In the genomic region with DNA sequence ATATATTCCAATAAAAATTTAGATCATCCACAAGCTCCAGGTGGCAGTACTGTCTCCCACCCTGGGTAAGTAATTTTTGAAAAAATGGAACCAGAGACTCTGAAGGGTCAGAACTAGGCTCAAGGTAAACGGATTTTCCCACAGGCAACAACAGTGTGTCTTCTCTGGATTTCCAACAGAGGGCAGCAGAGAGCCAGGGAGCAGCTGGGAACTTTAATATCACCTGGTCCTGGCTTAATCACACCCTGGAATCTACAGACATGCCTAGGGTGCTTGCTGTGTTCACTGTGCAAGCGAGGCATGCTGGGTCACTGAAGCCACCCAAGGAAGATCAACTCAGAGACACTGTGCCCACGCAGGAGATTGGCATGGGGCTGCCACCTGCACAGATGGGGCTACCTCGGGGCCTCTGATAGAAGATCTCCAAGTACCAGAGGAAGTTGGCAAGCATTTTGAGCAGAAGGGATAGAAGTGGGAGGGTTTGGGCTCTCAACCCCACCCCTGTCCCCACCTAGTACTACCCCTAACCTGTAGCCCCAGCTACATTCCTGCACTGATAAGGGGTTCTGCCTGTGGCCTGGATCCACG, we compare ENCODE assay signal across 9 mouse cellular contexts. TPM values are rescaled to one million over a fixed set of nuclear protein-coding genes. Genes with fewer than 3 reads are reported as not detected.
DNase-seq lines count a peak whose midpoint lies in the region; ATAC-seq and TF ChIP-seq lines count a peak whose summit lies in the region.
"Had no signal": no experiment of that assay in that cellular context is flagged by ENCODE, and none has a peak within 500 bp of the region (broad histone marks: within the 10 kb centered on the region; RNA-seq: fewer than 3 reads in every experiment).

No protein-coding gene starts in this region.

- peaks cover 2% of the 10 kb centered on the region for H3K27me3 ChIP-seq in CH12.LX (replicated peaks)
- H3K27me3 ChIP-seq in embryonic facial prominence, embryonic 11.5 days (ENCODE audit: control insufficient read depth, insufficient read depth, low read length): no peaks in the 10 kb centered on the region
- H3K27me3 ChIP-seq: heart, embryonic 13.5 days had no signal

- in situ Hi-C loops in CH12.LX (cut with MboI; ENCODE audit: low pct_ligation_motif_present, low pct_unique_long_range_greater_than_20kb, low sequenced_read_pairs): loop anchor here (10.0 kb wide), 2 partner anchors 71 to 371 kb away; a partner anchor contains a TSS

- peak; percentile 39 to 51 for DNase-seq in kidney, adult 8-10 months
- no peak for DNase-seq in kidney, adult 11 months
- DNase-seq in CH12.LX (ENCODE audit: extremely low read depth): peak; percentile 68
- DNase-seq in adrenal gland, adult 2 months: peak; percentile 66
- DNase-seq in embryonic facial prominence, embryonic 11.5 days (ENCODE audit: low spot score): peak; percentile 72
- peak; percentile 52 to 61 for DNase-seq in lung, adult 18-20 months
- peak; percentile 63 for DNase-seq in thymus, postnatal 4 days
- no peak for DNase-seq in right cerebral cortex, adult 18-20 months

- peaks cover 7 to 10% of the 10 kb centered on the region in 2 experiments; a peak in 3 of 4 replicates for H3K4me1 ChIP-seq in CH12.LX (ENCODE audit: control insufficient read depth in 1 of 2, insufficient read depth in 2 of 2)
- H3K4me1 ChIP-seq in embryonic facial prominence, embryonic 11.5 days (ENCODE audit: control insufficient read depth, insufficient read depth, low read length): no peaks in the 10 kb centered on the region

- no peak for TF ChIP-seq EP300 in CH12.LX (IDR thresholded peaks at IDR 0.05; ENCODE audit: low read length)

- H3K36me3 ChIP-seq in CH12.LX (replicated peaks in 1 of 2; ENCODE audit: control insufficient read depth in 1 of 2, insufficient read depth in 1 of 2, low read length in 1 of 2): peaks cover 0 to 15% of the 10 kb centered on the region in 2 experiments
- no peaks in the 10 kb centered on the region for H3K36me3 ChIP-seq in embryonic facial prominence, embryonic 11.5 days (replicated peaks; ENCODE audit: control insufficient read depth, insufficient read depth, low read depth, low read length)
- H3K36me3 ChIP-seq: heart, embryonic 13.5 days had no signal

- ATAC-seq in embryonic facial prominence, embryonic 11.5 days (replicated peaks; ENCODE audit: insufficient number of reproducible peaks, low FRiP score, low TSS enrichment, low read depth): no peak

- H3K79me2 ChIP-seq in CH12.LX (replicated peaks; ENCODE audit: control insufficient read depth, extremely low read depth, insufficient read depth, poor library complexity, severe bottlenecking): no peaks in the 10 kb centered on the region

- peak; percentile 88 for TF ChIP-seq RAD21 in CH12.LX (IDR thresholded peaks at IDR 0.05; ENCODE audit: low read depth, low read length)

- H3K9me3 ChIP-seq in CH12.LX (replicated peaks; ENCODE audit: low read length): peaks cover 2% of the 10 kb centered on the region
- no peaks in the 10 kb centered on the region for H3K9me3 ChIP-seq in embryonic facial prominence, embryonic 11.5 days (replicated peaks; ENCODE audit: control insufficient read depth, low read length)
- H3K9me3 ChIP-seq: heart, embryonic 13.5 days had no signal

- dilution Hi-C loops in CH12.LX (cut with MboI; ENCODE audit: extremely low pct_ligation_motif_present, extremely low pct_unique_long_range_greater_than_20kb, low sequenced_read_pairs): no loop called here

- H3K4me3 ChIP-seq in CH12.LX (replicated peaks in 1 of 3; ENCODE audit: low read depth in 2 of 3, low read length in 2 of 3, poor library complexity in 1 of 3): no peak overlapping the region
- H3K4me3 ChIP-seq in embryonic facial prominence, embryonic 11.5 days (ENCODE audit: low read depth, low read length): no peak overlapping the region
- H3K4me3 ChIP-seq: heart, embryonic 13.5 days had no signal

- TF ChIP-seq CTCF in CH12.LX (conservative IDR thresholded peaks at IDR 0.05 in 1 of 2, IDR thresholded peaks at IDR 0.05 in 1 of 2; ENCODE audit: low read depth in 2 of 2, low read length in 2 of 2): peak; percentile 93 to 94

- H3K4me2 ChIP-seq in CH12.LX (ENCODE audit: insufficient read depth, low read depth, poor library complexity, severe bottlenecking): no peak overlapping the region
- H3K4me2 ChIP-seq in embryonic facial prominence, embryonic 11.5 days (ENCODE audit: low read depth, low read length): no peak overlapping the region
- H3K4me2 ChIP-seq: heart, embryonic 13.5 days had no signal

- H3K27ac ChIP-seq in CH12.LX (ENCODE audit: insufficient read depth, low read depth): no peak overlapping the region
- H3K27ac ChIP-seq in embryonic facial prominence, embryonic 11.5 days (replicated peaks; ENCODE audit: low read depth, low read length): no peak overlapping the region
- H3K27ac ChIP-seq: heart, embryonic 13.5 days had no signal

- TF ChIP-seq POLR2A in CH12.LX (IDR thresholded peaks at IDR 0.05; ENCODE audit: low read depth, low read length): no peak

- H3K9ac ChIP-seq in CH12.LX (ENCODE audit: insufficient read depth, low read depth): no peak overlapping the region
- H3K9ac ChIP-seq in embryonic facial prominence, embryonic 11.5 days (replicated peaks; ENCODE audit: low read length): no peak overlapping the region
- H3K9ac ChIP-seq: heart, embryonic 13.5 days had no signal

- 37% methylated on average over 5 of the region's 5 CpGs for WGBS in embryonic facial prominence, embryonic 11.5 days

TF ChIP-seq in CH12.LX, 34 proteins besides CTCF, POLR2A, EP300 and RAD21:
- TF ChIP-seq SMC3 (IDR thresholded peaks at IDR 0.05; ENCODE audit: low read depth, low read length) (peak; percentile 86), MAX (IDR thresholded peaks at IDR 0.05; ENCODE audit: low read length) (no peak), ZC3H11A (IDR thresholded peaks at IDR 0.05; ENCODE audit: low read depth, low read length) (peak; percentile 30; the same call in 1 of the 2 replicates)

RNA-seq across cellular contexts. Expression of a gene that starts 4.6 kb away (rescaled TPM):
- 5.1 and 6.7 TPM in 2 replicates for total RNA-seq in CH12.LX (2012; rRNA removed)
- 6.9 and 8.0 TPM in 2 replicates for total RNA-seq in CH12.LX (2014; rRNA removed)
- polyA plus RNA-seq in CH12.LX (2012; ENCODE audit: insufficient read length, low read depth): 3.8 and 4.9 TPM in 2 replicates
- total RNA-seq in adrenal gland, adult 2 months (2021): 10 to 100 TPM in 1 of 2 experiments, 1 to 10 TPM in 1; 9.8 to 13.2 TPM
- polyA plus RNA-seq in adrenal gland, adult 2 months (2012; rRNA removed): 31.9 and 37.2 TPM in 2 replicates
- polyA plus RNA-seq in embryonic facial prominence, embryonic 11.5 days (2014; fragmentation: Nextera tagmentation; extraction: Ambion mirVana): 2.3 and 2.6 TPM in 2 replicates

RNA-seq across cellular contexts. Expression of a gene that starts 4.6 kb away (rescaled TPM):
- total RNA-seq in CH12.LX (2012; rRNA removed) (114 and 201 TPM in 2 replicates), CH12.LX (2014; rRNA removed) (72.2 and 77.8 TPM in 2 replicates)
- 37.2 and 41.1 TPM in 2 replicates for polyA plus RNA-seq in CH12.LX (2012; ENCODE audit: insufficient read length, low read depth)
- 10 to 100 TPM; 70.2 to 81.4 TPM for total RNA-seq in adrenal gland, adult 2 months (2021)
- 253 and 254 TPM in 2 replicates for polyA plus RNA-seq in adrenal gland, adult 2 months (2012; rRNA removed)
- polyA plus RNA-seq in embryonic facial prominence, embryonic 11.5 days (2014; fragmentation: Nextera tagmentation; extraction: Ambion mirVana): 51.7 and 58.2 TPM in 2 replicates

RNA-seq across cellular contexts. Expression of a gene that starts 14.1 kb away (rescaled TPM):
- 0.92 and 1.9 TPM in 2 replicates for total RNA-seq in CH12.LX (2012; rRNA removed)
- 0.59 and 1.1 TPM in 2 replicates for total RNA-seq in CH12.LX (2014; rRNA removed)
- polyA plus RNA-seq in CH12.LX (2012; ENCODE audit: insufficient read length, low read depth): 2.1 and 2.3 TPM in 2 replicates
- total RNA-seq in adrenal gland, adult 2 months (2021): under 1 TPM in 1 of 2 experiments, not detected in 1; 0.14 TPM
- 0.38 and 0.64 TPM in 2 replicates for polyA plus RNA-seq in adrenal gland, adult 2 months (2012; rRNA removed)
- 0.08 TPM in 1 of 2 replicates, not detected in the other for polyA plus RNA-seq in embryonic facial prominence, embryonic 11.5 days (2014; fragmentation: Nextera tagmentation; extraction: Ambion mirVana)
- polyA plus RNA-seq: heart, embryonic 13.5 days had no signal

RNA-seq across cellular contexts. Expression of a gene that starts 40.4 kb away (rescaled TPM):
- total RNA-seq in CH12.LX (2012; rRNA removed) (0.08 TPM in 2 replicates), CH12.LX (2014; rRNA removed) (not detected in 2 replicates)
- not detected in 2 replicates for polyA plus RNA-seq in CH12.LX (2012; ENCODE audit: insufficient read length, low read depth)
- total RNA-seq in adrenal gland, adult 2 months (2021): 10 to 100 TPM; 31.9 to 58.8 TPM
- 55.3 and 57.9 TPM in 2 replicates for polyA plus RNA-seq in adrenal gland, adult 2 months (2012; rRNA removed)
- polyA plus RNA-seq in embryonic facial prominence, embryonic 11.5 days (2014; fragmentation: Nextera tagmentation; extraction: Ambion mirVana): 1.2 and 1.7 TPM in 2 replicates

RNA-seq across cellular contexts. Expression of a gene that starts 45.0 kb away (rescaled TPM):
- total RNA-seq in CH12.LX (2012; rRNA removed) (5.2 and 7.3 TPM in 2 replicates), CH12.LX (2014; rRNA removed) (1.7 and 1.9 TPM in 2 replicates)
- polyA plus RNA-seq in CH12.LX (2012; ENCODE audit: insufficient read length, low read depth): 9.6 and 11.9 TPM in 2 replicates
- 10 to 100 TPM; 40.5 to 56.8 TPM for total RNA-seq in adrenal gland, adult 2 months (2021)
- 71.6 and 79.0 TPM in 2 replicates for polyA plus RNA-seq in adrenal gland, adult 2 months (2012; rRNA removed)
- polyA plus RNA-seq in embryonic facial prominence, embryonic 11.5 days (2014; fragmentation: Nextera tagmentation; extraction: Ambion mirVana): 7.9 and 8.6 TPM in 2 replicates

Comparison
In these comparisons a context has a peak if more than half of its experiments do, and no peak if none do; other contexts are left out.
1. DNase-seq: peak in kidney, adult 8-10 months (2 of 2), CH12.LX (single experiment), adrenal gland, adult 2 months (single experiment), embryonic facial prominence, embryonic 11.5 days (single experiment), lung, adult 18-20 months (2 of 2) and thymus, postnatal 4 days (single experiment); none in kidney, adult 11 months (single experiment) and right cerebral cortex, adult 18-20 months (single experiment).